Mouse (Mus musculus) ovary, adult 18-20 months (tissue): Measurements from ENCODE around the gene Clec16a.

Experiments
- DNase-seq: peaks from one replicate; pipeline ENCODE4 v3.0.0; 2022; ENCODE audit warnings: low spot score, mixed read lengths

The Clec16a gene

DNA sequence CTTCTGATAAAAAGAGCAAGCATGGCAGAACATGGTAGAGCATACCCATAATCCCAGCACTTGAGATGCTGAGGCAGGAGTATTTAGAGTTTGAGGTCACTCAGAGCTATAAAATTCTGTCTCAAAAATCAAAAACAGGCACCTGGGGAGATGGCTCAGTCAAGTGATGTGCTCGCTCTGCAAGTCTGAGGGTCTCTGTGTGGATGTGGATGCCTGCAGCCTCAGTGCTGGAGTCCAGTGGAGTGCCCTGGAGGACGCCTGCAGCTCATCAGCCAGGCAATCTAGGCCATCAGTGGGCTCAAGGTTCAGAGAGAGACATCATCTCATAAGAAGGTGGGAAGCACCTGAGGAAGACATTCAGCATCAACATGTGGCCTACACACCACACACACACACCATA is 137.4 kb downstream of the Clec16a start:
- no peak for DNase-seq

DNA sequence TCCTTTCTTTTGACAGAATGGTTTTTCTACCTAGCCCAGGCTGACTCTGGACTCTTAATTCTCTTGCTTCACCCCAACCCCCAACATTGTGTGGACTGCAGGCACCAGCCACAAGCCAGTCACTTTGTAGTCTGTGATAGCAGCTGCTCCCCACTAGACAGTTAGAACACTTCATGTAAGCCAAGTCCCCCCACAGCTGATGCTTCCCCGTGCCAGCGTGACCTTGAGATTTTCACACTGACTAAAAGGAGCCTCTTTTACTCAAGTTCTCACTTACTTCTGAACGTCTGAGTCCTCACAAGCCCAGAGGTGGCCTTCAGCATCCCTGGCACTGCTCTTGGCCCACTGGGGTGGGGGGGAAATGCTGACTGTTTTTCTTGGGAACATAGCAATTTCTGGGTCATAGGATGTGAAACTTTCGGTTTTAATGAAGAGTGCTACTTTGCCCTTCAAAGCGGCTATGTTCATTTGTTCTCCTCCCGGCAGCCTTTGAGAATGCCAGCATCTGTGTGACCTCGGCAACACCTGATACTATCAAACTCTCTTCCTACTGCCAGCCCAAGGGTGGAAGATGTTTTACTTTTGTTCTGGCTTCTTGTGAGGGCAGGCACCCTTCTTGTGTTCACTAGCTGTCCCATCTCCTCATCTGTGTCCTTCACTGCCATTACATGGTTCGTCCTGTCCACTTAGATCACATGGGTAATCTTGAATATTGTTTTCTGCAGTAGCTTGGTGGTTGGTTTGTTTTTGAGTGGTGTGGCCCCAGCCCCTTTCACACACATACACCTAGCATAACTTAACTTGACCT is 138.3 kb downstream of the Clec16a start:
- no peak for DNase-seq

DNA sequence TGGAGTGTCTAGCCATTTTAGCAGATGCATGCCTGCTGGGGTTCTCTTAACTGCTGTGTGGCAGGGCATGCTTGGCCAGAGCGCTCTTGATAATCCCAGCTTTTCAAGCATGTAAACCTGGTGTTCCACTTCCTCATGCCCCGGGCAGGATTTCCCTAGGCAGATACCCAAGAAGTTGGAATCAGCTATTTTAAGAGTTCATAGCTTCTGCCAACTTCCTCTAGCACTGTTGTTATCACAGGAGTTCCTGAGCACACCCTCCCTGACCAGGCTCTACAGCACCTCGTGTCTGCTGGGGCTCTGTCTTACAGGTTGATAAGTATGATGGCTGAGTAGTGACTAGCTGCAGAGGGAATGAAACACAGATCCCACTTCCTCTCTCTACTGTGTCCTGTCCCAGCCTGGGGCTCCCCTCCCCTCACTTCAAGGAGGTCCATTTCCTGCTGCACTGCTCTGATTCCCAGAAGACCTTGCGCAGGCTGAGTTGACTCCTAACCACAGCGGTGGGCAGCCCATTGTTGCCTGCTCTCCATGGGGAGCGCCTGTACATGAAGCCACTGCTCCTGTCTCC is 144.7 kb downstream of the Clec16a start:
- no peak for DNase-seq

DNA sequence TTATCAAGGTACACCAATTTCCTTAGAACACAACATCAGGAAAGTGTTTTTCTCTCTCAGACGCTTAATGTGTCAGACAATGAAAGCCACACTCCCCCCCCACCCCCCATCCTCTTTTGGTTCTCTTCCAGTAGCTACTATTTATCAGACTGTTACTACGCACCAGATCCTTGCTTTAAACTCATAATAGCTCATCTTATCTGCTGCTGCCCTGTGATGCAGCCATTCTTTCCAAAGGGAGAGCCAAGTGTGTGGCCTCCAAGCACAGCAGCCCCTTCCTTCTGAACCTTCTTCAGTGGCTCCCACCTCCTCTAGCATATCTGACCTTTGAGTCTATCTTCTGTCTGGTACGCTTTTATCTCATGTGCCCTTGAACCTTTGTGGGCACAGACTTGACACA is 145.3 kb downstream of the Clec16a start:
- DNase-seq: peak; percentile 60

DNA sequence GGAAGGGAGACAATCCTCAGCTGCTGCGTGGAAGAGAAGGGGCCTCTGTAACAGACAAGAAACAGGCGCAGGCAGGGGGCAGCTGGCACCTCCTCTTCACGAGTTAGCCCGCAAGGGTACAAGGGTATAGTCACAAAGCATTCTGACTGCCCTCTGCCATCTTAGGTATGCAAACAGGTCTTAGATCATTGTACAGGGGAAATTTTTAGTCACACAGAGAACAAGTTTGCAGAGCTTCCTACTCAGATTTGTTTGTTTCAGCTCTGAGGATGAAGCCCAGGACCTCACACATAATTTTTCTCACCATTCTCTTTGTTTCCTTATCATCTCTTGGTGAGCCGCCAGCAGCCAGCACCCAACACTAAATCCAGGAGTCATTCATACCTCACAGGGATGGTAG is 146.6 kb downstream of the Clec16a start:
- DNase-seq: no peak

DNA sequence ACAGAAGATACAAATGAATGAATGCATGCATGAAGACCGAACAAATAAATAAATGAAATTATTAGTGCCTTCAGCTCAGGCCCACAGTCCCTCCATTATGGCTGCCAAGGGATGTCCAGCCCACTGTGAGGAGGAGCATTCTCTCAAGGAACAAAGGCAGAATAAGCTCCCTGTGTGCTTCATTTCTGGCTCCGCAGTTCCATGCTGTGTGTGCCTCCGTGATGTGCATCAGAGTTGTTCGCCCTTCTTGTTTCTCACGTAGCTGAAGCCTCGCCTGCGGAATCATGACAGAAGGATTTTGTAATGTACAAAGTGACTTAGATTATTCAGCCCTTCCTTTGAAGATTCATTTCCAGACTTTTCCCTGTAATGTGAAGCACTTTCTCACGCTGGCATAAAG is 147.7 kb downstream of the Clec16a start:
- no peak for DNase-seq

DNA sequence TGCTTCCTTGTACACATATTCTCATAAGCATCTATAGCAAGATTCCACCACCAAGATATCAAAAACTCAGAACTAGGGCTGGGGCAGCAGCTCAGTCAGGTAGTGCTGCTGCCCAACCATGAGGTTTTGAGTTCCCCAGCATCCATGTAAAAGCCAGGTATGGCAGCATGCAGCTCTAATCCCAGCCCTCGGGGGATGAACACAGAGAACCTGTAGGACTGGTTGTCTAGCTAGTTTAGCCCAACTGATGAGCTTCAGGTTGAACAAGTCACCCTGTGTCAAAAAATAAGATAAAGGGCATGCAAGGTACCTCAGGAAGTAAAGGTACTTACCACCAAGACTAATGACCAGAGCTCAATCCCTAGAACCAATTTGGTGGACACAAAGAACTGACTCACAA is 148.3 kb downstream of the Clec16a start:
- no peak for DNase-seq

DNA sequence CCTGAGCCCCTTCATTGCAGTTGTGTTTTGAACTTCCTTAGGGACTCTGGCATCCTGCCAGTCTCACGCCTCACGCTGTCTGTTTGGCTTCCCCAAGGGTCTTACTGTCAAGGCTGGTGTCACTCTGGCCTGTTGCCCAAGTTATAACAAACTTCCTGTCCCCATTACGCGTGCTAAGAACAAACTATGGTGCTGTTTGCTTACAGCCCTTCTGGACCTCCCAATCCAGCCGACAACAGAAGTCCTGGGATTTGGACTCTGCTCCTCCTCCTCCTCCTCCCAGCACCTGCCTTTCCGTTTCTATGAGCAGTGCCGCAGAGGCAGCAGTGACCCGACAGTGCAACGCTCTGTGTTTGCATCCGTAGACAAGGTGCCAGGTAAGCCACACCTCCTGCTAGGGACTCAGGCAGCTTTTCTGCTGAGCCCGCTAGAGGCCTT is 149.3 kb downstream of the Clec16a start:
- no peak for DNase-seq

DNA sequence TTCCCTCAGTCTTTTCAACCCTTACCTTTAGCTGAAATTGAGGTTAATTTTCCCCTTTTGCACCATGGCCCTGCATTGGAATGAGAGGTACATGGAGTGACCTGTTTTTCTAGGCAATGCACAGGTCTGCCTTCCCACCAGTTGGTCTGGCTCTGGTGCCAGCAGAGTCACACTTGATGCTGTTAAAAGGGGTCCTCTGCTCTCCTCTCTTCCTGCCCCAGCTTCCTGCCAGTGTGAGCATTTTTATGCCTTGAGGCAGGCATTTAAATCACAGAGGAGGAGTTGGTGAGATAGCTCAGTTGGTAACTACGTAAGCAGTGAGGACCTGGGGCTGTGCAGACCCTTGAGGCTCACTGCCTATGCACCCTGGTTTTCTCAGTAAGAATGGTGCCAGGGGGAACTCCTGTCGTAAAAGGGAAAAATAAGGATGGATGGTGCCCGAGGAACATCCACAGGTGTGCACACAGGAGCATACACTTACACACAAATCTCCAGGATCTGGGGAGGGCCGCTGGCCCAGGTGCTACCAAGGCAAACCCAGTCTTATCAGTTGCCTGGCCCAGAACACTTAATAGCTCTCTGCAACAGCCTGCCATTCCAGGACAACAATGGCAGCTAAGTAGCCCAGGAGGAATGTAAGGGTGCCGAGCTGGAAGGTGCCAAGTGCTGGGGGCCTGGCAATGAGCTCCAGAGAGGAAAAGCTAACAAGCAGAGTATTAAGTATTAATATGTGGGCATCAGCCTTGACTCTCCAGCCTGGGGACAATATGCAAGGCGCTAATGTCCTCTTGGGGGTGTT is 152.9 kb downstream of the Clec16a start:
- DNase-seq: no peak

DNA sequence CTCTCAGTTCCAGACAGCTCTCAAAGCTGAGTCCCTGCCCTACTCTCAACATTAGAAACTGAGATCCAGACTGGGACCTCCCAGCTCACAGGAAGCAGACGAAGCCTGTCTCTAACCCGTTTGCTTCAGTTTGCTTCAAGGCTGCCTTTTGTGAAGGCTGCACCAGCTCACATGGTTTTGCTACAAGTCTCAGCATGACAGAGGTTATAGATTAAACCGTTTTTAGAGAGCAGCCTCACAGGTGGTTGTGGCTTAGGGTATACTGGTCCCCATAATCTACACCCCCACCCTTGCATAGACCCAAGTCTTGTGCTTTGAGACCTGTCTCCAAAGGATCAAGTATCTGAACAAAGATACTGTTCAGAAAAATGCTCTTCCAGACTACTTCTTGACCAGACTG is 154.2 kb downstream of the Clec16a start:
- DNase-seq: no peak

DNA sequence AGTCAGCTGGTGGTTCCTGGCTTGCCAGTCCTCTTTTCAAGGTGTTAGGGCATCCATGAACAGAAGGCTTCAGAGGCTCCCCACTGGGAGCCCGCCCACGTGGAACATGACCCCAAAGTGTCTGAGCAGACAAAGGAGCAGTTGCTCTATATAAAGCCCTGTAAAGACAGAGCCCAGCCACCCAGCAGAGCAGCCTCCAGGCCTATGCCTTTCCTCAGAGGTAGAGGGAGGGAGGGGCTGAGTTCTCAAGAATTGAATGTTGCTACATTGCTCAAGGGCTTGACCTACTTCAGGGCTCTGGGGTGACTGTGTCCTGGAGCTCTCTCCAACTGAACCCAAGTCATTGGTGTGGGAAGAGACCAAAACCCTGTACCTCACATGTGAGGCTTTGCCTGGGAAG is 155.0 kb downstream of the Clec16a start:
- no peak for DNase-seq

DNA sequence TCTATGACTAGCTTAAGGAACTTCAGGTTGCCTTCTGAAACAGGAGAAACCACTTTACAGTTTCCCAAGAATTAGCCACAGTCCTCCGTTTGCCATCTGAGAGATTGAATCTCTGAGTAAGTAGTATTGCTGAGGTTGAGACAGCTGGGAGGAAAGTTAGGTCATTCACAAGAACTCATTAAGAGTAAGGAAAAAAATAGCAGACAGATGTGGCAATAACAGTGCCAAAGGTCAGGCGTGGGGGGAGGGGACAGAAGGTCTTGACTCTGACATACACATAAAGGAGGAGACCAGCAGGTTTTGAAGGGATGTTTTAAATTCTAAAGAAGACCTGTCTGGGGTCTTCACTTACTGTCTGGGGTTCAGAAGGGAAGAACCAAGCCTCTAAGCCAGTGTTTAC is 157.3 kb downstream of the Clec16a start:
- DNase-seq: no peak

DNA sequence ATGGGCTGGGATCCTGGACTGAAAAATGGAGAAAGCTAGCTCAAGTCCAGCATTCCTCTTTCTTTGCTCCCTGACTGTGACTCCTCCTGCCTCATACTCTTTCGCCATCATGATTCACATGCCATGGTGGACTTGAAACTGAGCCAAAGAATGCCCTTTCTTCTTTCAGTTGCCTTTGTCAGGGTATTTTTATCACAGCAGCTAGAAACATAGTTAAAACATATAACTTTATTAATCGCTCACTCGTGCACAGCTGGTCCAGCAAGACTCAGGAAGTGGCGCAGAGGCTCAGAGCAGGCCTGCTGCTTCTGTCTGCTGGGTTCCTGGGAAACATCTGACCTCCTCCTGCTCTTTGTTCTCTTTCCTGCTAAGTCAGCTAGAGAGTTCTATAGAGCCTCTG is 158.8 kb downstream of the Clec16a start:
- no peak for DNase-seq

DNA sequence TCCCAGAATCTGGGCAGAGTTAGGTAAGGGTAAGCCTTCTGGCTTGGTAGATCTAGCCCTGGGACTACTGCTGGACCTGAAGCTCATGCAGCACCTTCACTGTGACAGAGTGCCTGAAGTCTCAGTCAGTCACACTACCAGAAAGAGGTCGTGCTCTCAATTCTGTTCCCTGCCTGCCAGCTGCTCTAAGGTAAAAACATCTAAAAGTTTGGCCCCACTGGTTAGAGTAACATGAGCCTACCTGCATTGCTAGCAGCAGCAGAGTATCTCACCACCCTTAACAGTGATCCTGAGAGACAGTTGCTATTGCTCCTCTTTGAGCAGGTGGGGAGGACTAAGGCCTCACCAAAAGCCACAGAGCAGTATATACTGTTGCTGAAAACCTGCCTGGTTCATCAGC is 160.3 kb downstream of the Clec16a start:
- DNase-seq: no peak

DNA sequence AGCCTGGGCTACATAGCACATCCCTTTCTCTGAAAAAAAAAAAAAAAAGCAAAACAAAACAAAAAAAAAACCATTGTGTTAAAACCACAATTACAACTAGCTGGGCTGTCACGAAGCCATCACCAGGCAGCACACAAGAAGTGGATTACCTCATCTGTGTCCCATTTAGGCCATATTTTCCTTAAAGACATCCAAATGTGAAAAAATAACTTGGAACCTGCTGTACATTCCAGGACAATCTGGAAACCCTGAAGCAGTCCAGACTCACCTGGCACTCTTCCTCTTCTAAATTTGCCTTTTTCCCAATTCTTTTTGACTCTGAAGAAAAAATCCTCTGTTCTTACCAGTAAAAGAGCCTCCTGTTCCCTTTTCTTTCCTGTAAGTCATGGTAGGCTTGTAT is 166.4 kb downstream of the Clec16a start:
- DNase-seq: no peak

DNA sequence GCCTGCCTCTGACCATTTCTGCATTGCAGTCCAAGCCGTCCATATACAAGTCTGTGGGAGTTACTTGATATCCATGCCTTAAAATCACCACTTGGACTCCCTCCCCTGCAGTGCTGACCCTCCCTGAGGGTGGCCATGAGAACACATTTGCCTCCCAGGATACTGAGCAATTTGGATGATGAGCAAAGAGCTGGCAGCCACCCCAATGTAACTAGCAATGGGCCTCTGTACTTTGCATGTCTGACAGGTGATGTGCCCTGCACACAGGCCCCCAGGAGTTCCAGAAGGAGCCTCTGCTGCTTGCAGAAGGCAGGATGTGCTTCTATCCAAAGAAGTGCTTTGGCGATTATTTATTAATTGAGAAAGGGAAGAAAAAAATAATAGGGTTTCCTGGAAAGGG is 167.9 kb downstream of the Clec16a start:
- no peak for DNase-seq

DNA sequence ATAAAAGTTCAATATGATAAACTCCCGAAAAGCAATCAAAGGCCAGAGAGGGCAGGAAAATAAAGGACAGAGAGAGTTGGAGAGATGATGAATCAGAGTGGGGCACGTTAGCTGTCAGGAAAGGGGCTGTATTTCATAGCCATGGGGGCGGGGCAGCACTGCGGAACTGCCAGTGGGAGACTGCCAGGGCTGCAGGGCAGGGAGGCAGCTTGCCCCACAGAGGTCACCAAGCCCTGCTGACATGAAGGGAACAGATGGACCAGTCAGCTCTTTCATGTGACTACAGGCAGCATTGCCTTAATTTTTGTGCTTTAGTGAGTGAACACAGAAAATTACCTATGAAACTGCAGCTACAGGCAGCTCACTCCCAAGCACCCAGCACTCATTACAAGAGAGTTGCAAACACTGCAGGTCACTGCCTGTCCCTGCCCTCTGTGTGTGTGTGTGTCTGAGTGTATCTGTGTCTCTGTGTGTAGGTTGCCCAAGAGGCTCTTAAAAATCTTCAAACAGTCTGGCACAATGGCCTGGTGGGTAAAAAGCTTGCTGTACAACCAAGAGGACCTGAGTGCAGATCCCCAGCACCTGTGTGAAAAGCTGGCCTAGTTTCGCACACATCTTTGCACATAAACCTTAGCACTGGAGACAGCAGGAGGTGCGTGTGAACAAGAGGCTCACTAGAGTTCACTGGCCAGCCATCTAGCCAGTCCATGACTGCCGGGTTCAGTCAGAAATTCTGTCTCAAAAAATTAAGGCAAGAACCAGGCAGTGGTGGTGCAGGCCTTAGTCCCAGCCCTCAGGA is 168.5 kb downstream of the Clec16a start:
- DNase-seq: peak; percentile 75

DNA sequence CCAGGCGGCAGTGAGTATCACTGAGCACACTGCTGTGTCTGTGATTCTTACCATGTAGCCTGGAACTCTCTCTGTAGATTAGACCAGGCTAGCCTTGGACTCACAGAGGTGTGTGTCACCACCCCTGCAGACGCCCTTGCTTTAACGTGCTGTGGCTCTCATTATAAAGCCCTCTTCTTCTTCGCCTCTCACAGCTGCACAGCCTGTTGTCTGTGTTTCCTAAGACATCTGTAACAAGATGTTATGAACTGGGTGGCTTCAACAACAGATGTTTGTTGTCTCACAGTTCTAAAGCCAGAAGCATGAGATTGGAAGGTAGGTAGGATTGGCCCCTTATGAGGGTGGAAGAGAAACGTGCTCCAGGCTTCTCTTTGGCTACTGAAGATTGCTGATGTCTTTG is 170.1 kb downstream of the Clec16a start:
- DNase-seq: no peak

DNA sequence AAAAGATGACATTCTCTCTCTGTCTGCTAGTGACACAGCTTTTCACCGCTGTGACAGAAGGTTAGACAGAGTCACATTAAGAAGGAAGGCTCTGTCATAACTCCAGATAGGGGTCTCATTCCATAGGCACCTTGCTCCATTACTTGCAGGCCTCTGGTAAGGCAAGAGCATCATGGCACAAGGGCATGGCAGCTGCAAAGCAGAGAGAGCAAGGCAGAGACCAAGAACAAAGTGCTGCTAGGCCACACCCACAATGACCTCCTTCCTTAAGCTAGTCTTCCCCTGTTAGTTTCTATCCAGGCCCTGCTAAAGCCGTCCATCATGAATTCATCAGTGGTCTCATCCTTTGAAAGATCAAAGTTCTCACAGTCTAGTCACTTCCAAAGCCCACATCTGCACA is 170.5 kb downstream of the Clec16a start:
- no peak for DNase-seq

DNA sequence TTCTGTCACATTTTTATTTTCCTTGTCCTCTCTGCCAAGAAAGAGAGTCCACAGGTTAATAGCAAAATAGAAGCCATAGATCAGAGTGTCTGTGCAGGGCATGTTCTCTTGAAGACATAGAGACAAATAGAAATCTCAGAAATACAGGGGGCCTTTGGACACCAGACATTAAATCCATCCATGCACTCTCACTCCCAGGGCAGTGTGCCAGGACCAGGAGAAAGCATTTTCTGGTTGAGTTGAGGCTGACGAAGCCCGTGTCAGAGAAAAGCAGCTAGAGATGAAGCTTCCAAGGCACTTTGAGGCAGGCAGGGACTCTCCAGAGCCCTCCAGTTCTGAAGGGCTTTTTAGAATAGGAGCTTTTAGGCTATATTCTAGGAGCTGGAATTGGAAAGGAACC is 171.6 kb downstream of the Clec16a start:
- DNase-seq: no peak

DNA sequence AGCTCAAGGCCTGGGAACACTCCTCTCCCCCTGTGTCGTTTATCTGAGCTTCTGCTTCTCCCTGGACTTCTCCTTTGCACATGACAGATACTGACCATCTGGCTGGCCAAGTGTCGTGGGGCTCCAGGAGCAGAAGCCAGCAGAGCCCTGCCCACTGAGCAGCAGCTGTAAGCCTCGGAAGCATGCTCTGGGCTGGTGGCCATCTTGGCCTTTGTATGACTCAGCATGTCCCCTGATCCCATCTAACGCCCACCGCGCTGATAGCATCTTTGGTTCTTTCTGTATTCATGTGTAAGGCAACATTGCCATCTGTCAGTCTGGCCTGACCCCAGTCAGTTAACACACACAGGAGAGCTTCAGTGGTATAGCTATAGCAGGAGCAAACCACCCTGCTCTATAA is 174.8 kb downstream of the Clec16a start:
- DNase-seq: no peak

DNA sequence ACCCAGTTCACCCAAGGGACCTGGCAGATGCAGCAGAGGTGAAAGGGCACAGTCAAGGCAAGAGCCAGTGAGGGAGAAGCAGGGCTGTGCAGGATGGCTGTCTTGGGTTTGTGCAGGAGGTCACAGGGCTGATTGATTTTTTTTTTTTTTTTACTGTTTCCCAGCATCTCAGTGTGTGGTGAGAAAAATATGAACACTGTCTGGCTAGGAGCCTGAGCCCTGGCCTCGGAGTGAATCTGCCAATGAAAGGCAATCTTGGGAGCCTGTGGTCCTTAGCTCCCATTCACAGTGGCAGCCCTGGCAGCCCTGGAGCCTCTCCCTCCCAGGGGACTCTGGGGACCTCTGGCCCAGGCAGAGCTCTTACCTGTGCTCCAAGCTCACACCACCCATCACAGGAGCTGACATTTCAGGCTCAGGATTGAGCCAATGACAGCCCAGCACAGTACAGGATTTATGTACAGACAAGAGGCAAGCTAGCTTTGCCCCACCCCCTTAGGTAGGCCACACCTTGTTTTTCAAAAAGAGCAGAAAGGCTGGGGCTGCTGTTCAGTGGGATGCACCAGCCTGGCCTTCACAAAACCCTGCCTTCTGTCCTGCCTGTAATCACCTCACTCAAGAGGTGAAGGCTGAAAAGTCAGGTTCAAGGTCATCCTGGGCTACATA is 177.9 kb downstream of the Clec16a start:
- no peak for DNase-seq
